9 mouse cellular contexts compared by ENCODE assay signal in genomic region chr5:137835966-137836520, GRCm38 (mm10). TPM values are rescaled to one million over a fixed set of nuclear protein-coding genes. Genes with fewer than 3 reads are reported as not detected.
DNase-seq lines count a peak whose midpoint lies in the region; ATAC-seq and TF ChIP-seq lines count a peak whose summit lies in the region.
"Not testable (repeated sequence)": the region's sequence is repeated elsewhere in the genome, so short reads cannot be mapped to it uniquely, and the experiment has no call there.
"Had no signal": no experiment of that assay in that cellular context is flagged by ENCODE, and none has a peak within 500 bp of the region (broad histone marks: within the 10 kb centered on the region; RNA-seq: fewer than 3 reads in every experiment).

Gene Pilra, minus strand, starts transcription at chr5:137836281.

- DNase-seq in heart, adult 11 months, result peak; percentile 95
- peak; percentile 5 for DNase-seq in kidney, postnatal 10 days
- not testable (repeated sequence) for DNase-seq in lung, adult 2 months; thymus, adult 2 months

- TF ChIP-seq POLR2A in lung, adult 2 months (IDR thresholded peaks at IDR 0.05; ENCODE audit: borderline replicate concordance, extremely low read depth, low read depth, low read length); thymus, adult 2 months (IDR thresholded peaks at IDR 0.05; ENCODE audit: control insufficient read depth, extremely low read depth, insufficient read depth, low read length, poor library complexity): not testable (repeated sequence)

- not testable (repeated sequence) for H3K27me3 ChIP-seq in thymus, adult 2 months (ENCODE audit: control insufficient read depth, insufficient read depth, low read length)

- ATAC-seq in common myeloid progenitor, adult 5-6 weeks (replicated peaks; ENCODE audit: low read depth, poor library complexity, severe bottlenecking), result peak; percentile 47
- peak; percentile 80 for ATAC-seq in neutrophil, adult 5-6 weeks (ENCODE audit: extremely low read depth, insufficient number of reproducible peaks, low FRiP score, poor library complexity, severe bottlenecking)

- H3K36me3 ChIP-seq in macrophage (ENCODE audit: inconsistent target); thymus, adult 2 months (ENCODE audit: control insufficient read depth, insufficient read depth, low read length): not testable (repeated sequence)

- H3K4me1 ChIP-seq in lung, adult 2 months (ENCODE audit: control insufficient read depth, insufficient read depth, low read length); thymus, adult 2 months (replicated peaks; ENCODE audit: control insufficient read depth, insufficient read depth, low read length): not testable (repeated sequence)

- peak within 1 kb of the TSS; percentile 53 for H3K27ac ChIP-seq in macrophage
- not testable (repeated sequence) for H3K27ac ChIP-seq in thymus, adult 2 months (ENCODE audit: control insufficient read depth, insufficient read depth, low read length)

- not testable (repeated sequence) for H3K4me3 ChIP-seq in lung, adult 2 months (replicated peaks; ENCODE audit: extremely low read depth, low read depth, low read length); thymus, adult 2 months (ENCODE audit: control insufficient read depth, insufficient read depth, low read length)
- peak within 1 kb of the TSS; percentile 3; the same call in 1 of the 2 replicates for H3K4me3 ChIP-seq in macrophage (ENCODE audit: inconsistent target)

- not testable (repeated sequence) for TF ChIP-seq CTCF in lung, adult 2 months (IDR thresholded peaks at IDR 0.05; ENCODE audit: insufficient read depth, low read length); thymus, adult 2 months (IDR thresholded peaks at IDR 0.05; ENCODE audit: borderline replicate concordance, control insufficient read depth, extremely low read depth, insufficient read depth, low read length, poor library complexity)

- peaks cover 14% of the 10 kb centered on the region; the same call in 1 of the 2 replicates for H3K79me2 ChIP-seq in macrophage (ENCODE audit: inconsistent target)

- 52% methylated on average over 2 of the region's 2 CpGs for WGBS in lung, adult 2 months
- 100% methylated on average over 1 of the region's 2 CpGs for WGBS in macrophage (ENCODE audit: missing documents)
- WGBS in thymus, adult 2 months, result 67% methylated on average over 2 of the region's 2 CpGs

RNA-seq across cellular contexts. Expression of gene Pilra, which starts in this region (rescaled TPM):
- 0.69 and 2.1 TPM in 2 replicates for total RNA-seq in common myeloid progenitor, adult 5-6 weeks (2017)
- 24.7 and 27.9 TPM in 2 replicates for polyA plus RNA-seq in lung, adult 2 months (2012; rRNA removed)
- total RNA-seq in macrophage (2018; cell fraction: chromatin; rRNA removed), result 10 to 100 TPM in 16 of 26 experiments, 1 to 10 TPM in 10; 1.7 to 73.9 (median 16.1) TPM
- 10 to 100 TPM in 13 of 26 experiments, 1 to 10 TPM in 13; 2.2 to 46.2 (median 13.9) TPM for total RNA-seq in macrophage (2018; cell fraction: cytosol; rRNA removed)
- total RNA-seq in macrophage (2018; cell fraction: nucleus; rRNA removed), result 100 to 1,000 TPM in 1 of 26 experiments, 10 to 100 TPM in 22, 1 to 10 TPM in 3; 5.7 to 123 (median 28.7) TPM
- polyA plus RNA-seq in macrophage (2018), result 5.9 to 17.4 TPM (median 7.6 TPM) in 3 replicates
- 321 and 361 TPM in 2 replicates for total RNA-seq in neutrophil, adult 5-6 weeks (2017)
- 7.2 and 13.5 TPM in 2 replicates for polyA plus RNA-seq in thymus, adult 2 months (2012; rRNA removed)
- polyA plus RNA-seq: activated CD4-positive, CD25-positive, alpha-beta regulatory T cell, adult 4 months; midbrain, embryonic 15.5 days had no signal

Comparison
In these comparisons a context has a peak if more than half of its experiments do, and no peak if none do; other contexts are left out.
1. RNA of gene Pilra (total RNA-seq): 321 to 361 TPM in neutrophil, adult 5-6 weeks; 0.69 to 2.1 TPM in common myeloid progenitor, adult 5-6 weeks; every median in the first group is over 100 times any median in the second.